Mouse (Mus musculus) bone marrow macrophage, adult 2 months (primary cell): ENCODE data around the gene Cdc14b. TPM values are rescaled to one million over a fixed set of nuclear protein-coding genes. Genes with fewer than 3 reads are reported as not detected.

ENCODE experiments used
- H3K27ac ChIP-seq: 2 replicates; pipeline ENCODE4 v1.5.1; 2012; ENCODE audit warnings: low read depth, low read length; ENCODE audit not compliant: insufficient read depth
- H3K4me1 ChIP-seq: 2 replicates; pipeline ENCODE4 v1.6.1; 2012; ENCODE audit warnings: low read length; ENCODE audit not compliant: control insufficient read depth, insufficient read depth
- H3K4me3 ChIP-seq: 2 replicates; pipeline ENCODE4 v1.5.1; 2012; ENCODE audit warnings: mild to moderate bottlenecking, low read length, moderate library complexity; ENCODE audit not compliant: insufficient read depth
- POLR2A ChIP-seq: IDR thresholded peaks from 2 replicates; pipeline ENCODE4 v1.6.1; 2012; ENCODE audit warnings: mild to moderate bottlenecking, low read depth, low read length, borderline replicate concordance
- polyA plus RNA-seq: library from polyadenylated mRNA; stranded (reverse); fragments of >200 nt; gene quantifications from 2 replicates; pipeline ENCODE4 v1.2.4, GENCODE M21; 2012; ENCODE audit not compliant: missing spikeins, insufficient read depth, insufficient read length

Gene Cdc14b
- polyA plus RNA-seq, 1 experiment = 9.3 TPM

DNA sequence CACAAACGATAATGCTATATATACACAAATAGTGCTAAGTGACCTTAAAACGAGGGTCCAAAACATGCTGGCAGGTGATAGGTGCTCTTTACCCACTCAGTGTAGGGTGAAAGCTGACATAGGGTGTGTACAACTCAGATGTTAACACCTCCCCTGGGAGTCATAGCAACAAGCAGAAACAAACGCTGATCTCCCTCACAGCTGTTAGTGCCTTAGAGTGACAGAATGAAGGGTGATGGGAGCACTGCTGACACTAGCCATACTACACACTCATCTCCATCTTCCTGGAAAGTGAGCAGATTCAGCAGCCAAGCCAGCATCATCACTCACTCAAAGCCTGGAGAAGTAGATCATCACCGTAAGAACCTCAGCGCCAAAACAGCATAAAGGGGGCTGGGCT, 125.0 kb downstream of the Cdc14b start:
- no peak for TF ChIP-seq POLR2A
- Histone ChIP-seq H3K27ac (no peak overlapping the region), H3K4me1 (peaks cover 16% of the 10 kb centered on the region), H3K4me3 (no peak overlapping the region)

Other genes with a start within 250 kb of the Cdc14b start
- not detected in 2 replicates for gene Hsd17b3, start 186.1 kb downstream of the Cdc14b start, polyA plus RNA-seq
- gene Slc35d2, start 145.9 kb downstream of the Cdc14b start, polyA plus RNA-seq = 11.5 and 14.6 TPM in 2 replicates
- 16.9 and 22.9 TPM in 2 replicates for gene Zfp367, start 122.1 kb downstream of the Cdc14b start, polyA plus RNA-seq
- 17.6 and 20.9 TPM in 2 replicates for gene Habp4, start 113.5 kb downstream of the Cdc14b start, polyA plus RNA-seq
- gene Aaed1, start 37.4 kb upstream of the Cdc14b start, polyA plus RNA-seq = 56.9 and 58.1 TPM in 2 replicates
- gene Ctsl, start 95.6 kb upstream of the Cdc14b start, polyA plus RNA-seq = 1,731 and 1,752 TPM in 2 replicates
- gene Cdk20, start 157.0 kb upstream of the Cdc14b start, polyA plus RNA-seq = 46.3 and 47.8 TPM in 2 replicates
- not detected in 2 replicates for gene Fam240b, start 222.5 kb upstream of the Cdc14b start, polyA plus RNA-seq